In the genomic region with DNA sequence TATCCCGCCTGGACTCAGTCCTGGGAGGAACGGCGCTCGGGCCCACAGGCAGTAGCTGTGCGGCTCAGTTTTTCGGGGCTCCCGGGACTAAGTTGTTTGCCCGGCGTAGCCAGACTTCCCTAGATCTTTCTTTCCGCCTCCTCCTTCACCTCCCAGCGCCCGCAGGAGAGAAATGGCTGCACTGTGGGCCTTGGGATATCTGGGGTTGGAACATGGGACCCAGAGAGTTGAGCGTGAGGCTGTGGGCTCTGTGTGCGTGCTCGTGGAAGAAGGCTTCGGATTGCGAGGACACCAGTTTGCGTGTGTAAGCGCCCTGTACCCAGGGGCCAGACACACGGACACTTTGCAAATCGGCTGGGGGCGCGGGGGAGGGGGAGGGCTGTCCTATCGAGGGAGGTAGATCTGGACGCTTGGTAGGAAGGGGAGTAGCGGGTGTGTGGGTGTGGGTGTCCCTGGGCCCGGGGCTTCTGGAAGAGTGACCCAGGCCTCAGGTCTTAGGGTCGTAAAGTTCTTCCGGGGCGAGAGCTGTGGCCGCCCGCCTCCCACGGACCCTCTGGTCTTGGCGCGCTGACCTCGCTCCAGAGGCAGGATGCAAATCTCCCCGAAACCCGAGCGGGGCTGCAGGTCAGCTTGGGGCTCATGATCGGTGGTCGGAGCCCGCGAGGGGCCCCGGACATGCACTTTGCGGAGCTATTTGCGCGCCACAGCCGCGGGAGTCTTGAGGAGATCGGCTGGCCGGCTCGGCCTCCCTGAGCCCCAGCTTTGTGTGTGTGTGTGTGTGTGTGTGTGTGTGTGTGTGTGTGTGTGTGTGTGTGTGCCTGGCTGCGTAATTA, we compare ENCODE assay signal across 7 mouse cellular contexts. TPM values are rescaled to one million over a fixed set of nuclear protein-coding genes. Genes with fewer than 3 reads are reported as not detected.
DNase-seq lines count a peak whose midpoint lies in the region; ATAC-seq lines count a peak whose summit lies in the region.

No protein-coding gene starts in this region.

- H3K4me2 ChIP-seq in forebrain, embryonic 13.5 days, result peak overlapping the region; percentile 93
- peak overlapping the region; percentile 56 for H3K4me2 ChIP-seq in limb, embryonic 15.5 days
- H3K4me2 ChIP-seq in stomach, embryonic 16.5 days (ENCODE audit: low read depth, low read length), result peak overlapping the region; percentile 36

- ATAC-seq in megakaryocyte, adult 5-6 weeks (ENCODE audit: poor library complexity, severe bottlenecking), result no peak
- ATAC-seq in forebrain, embryonic 13.5 days, result peak; percentile 22; the same call in 1 of the 2 replicates
- no peak for ATAC-seq in limb, embryonic 15.5 days (ENCODE audit: insufficient number of reproducible peaks, low FRiP score, low TSS enrichment, low read depth)
- no peak for ATAC-seq in stomach, embryonic 16.5 days (ENCODE audit: insufficient read depth, low FRiP score)

- H3K9ac ChIP-seq in forebrain, embryonic 13.5 days, result peak overlapping the region; percentile 100
- H3K9ac ChIP-seq in limb, embryonic 15.5 days, result no peak overlapping the region
- no peak overlapping the region for H3K9ac ChIP-seq in stomach, embryonic 16.5 days (ENCODE audit: low read length)

- WGBS in forebrain, embryonic 13.5 days, result under 1% methylated on average over 53 of the region's 53 CpGs
- WGBS in limb, embryonic 15.5 days, result 3% methylated on average over 52 of the region's 53 CpGs
- 4% methylated on average over 53 of the region's 53 CpGs for WGBS in stomach, embryonic 16.5 days

- peak overlapping the region; percentile 73 for H3K4me3 ChIP-seq in megakaryocyte, embryonic 14.5 days (replicated peaks)
- peak overlapping the region; percentile 91 for H3K4me3 ChIP-seq in forebrain, embryonic 13.5 days
- H3K4me3 ChIP-seq in limb, embryonic 15.5 days, result peak overlapping the region; percentile 58
- peak overlapping the region; percentile 14 for H3K4me3 ChIP-seq in stomach, embryonic 16.5 days (replicated peaks; ENCODE audit: low read length)

- H3K36me3 ChIP-seq in megakaryocyte, embryonic 14.5 days (replicated peaks; ENCODE audit: low read length), result no peaks in the 10 kb centered on the region
- peaks cover 54% of the 10 kb centered on the region for H3K36me3 ChIP-seq in forebrain, embryonic 13.5 days (ENCODE audit: poor library complexity, severe bottlenecking)
- no peaks in the 10 kb centered on the region for H3K36me3 ChIP-seq in limb, embryonic 15.5 days
- H3K36me3 ChIP-seq in stomach, embryonic 16.5 days (ENCODE audit: control insufficient read depth, insufficient read depth, low read length), result no peaks in the 10 kb centered on the region

- DNase-seq in cerebellum, adult 18-20 months, result no peak
- DNase-seq in layer of hippocampus, postnatal 14 days (ENCODE audit: low spot score in 2 of 2), result no peak

- H3K27me3 ChIP-seq in megakaryocyte, embryonic 14.5 days (replicated peaks), result peaks cover 100% of the 10 kb centered on the region
- peaks cover 28% of the 10 kb centered on the region for H3K27me3 ChIP-seq in forebrain, embryonic 13.5 days
- peaks cover 90% of the 10 kb centered on the region for H3K27me3 ChIP-seq in limb, embryonic 15.5 days
- H3K27me3 ChIP-seq in stomach, embryonic 16.5 days (ENCODE audit: control insufficient read depth, insufficient read depth, low read length), result peaks cover 91% of the 10 kb centered on the region

- H3K27ac ChIP-seq in forebrain, embryonic 13.5 days, result peak overlapping the region; percentile 99
- H3K27ac ChIP-seq in limb, embryonic 15.5 days, result no peak overlapping the region
- no peak overlapping the region for H3K27ac ChIP-seq in stomach, embryonic 16.5 days (ENCODE audit: low read length)

- no peaks in the 10 kb centered on the region for H3K9me3 ChIP-seq in megakaryocyte, embryonic 14.5 days
- H3K9me3 ChIP-seq in forebrain, embryonic 13.5 days (replicated peaks), result no peaks in the 10 kb centered on the region
- H3K9me3 ChIP-seq in limb, embryonic 15.5 days, result no peaks in the 10 kb centered on the region
- no peaks in the 10 kb centered on the region for H3K9me3 ChIP-seq in stomach, embryonic 16.5 days (replicated peaks; ENCODE audit: control insufficient read depth, low read length)

- peaks cover 48% of the 10 kb centered on the region for H3K4me1 ChIP-seq in megakaryocyte, embryonic 14.5 days
- H3K4me1 ChIP-seq in forebrain, embryonic 13.5 days, result peaks cover 86% of the 10 kb centered on the region
- H3K4me1 ChIP-seq in limb, embryonic 15.5 days, result peaks cover 51% of the 10 kb centered on the region
- H3K4me1 ChIP-seq in stomach, embryonic 16.5 days (ENCODE audit: control insufficient read depth, insufficient read depth, low read length), result peaks cover 9% of the 10 kb centered on the region

RNA-seq across cellular contexts. Expression of gene Lhx2, which starts 17.6 kb away (rescaled TPM):
- polyA plus RNA-seq in megakaryocyte, embryonic 14.5 days (2012; ENCODE audit: insufficient read depth, low replicate concordance), result 0.03 TPM in 1 of 2 replicates, not detected in the other
- 0.18 and 1.0 TPM in 2 replicates for total RNA-seq in megakaryocyte, adult 5-6 weeks (2015)
- not detected in 2 replicates for total RNA-seq in megakaryocyte, adult 5-6 weeks (2017)
- 153 and 167 TPM in 2 replicates for polyA plus RNA-seq in forebrain, embryonic 13.5 days (2015; fragmentation: Nextera tagmentation; extraction: Ambion mirVana)
- 5.1 and 8.5 TPM in 2 replicates for polyA plus RNA-seq in limb, embryonic 15.5 days (2015; fragmentation: Nextera tagmentation; extraction: Ambion mirVana)
- 0.14 TPM in 1 of 2 replicates, not detected in the other for polyA plus RNA-seq in stomach, embryonic 16.5 days (2015; fragmentation: Nextera tagmentation; extraction: Ambion mirVana)
- 100 to 1,000 TPM in 1 of 2 experiments, 10 to 100 TPM in 1; 96.7 to 100 TPM for total RNA-seq in layer of hippocampus, postnatal 14 days (2021)

Comparison
In these comparisons a context has a peak if more than half of its experiments do, and no peak if none do; other contexts are left out.
1. H3K4me3 ChIP-seq: peak in every context shown above with its lines; median percentile 91 in forebrain, embryonic 13.5 days; 73 in megakaryocyte, embryonic 14.5 days; 58 in limb, embryonic 15.5 days; 14 in stomach, embryonic 16.5 days.
2. H3K4me2 ChIP-seq: peak in every context shown above with its lines; median percentile 93 in forebrain, embryonic 13.5 days; 56 in limb, embryonic 15.5 days; 36 in stomach, embryonic 16.5 days.
3. RNA of gene Lhx2, which starts 17.6 kb away (polyA plus RNA-seq): 153 to 167 TPM in forebrain, embryonic 13.5 days; 5.1 to 8.5 TPM in limb, embryonic 15.5 days, 0.14 TPM in stomach, embryonic 16.5 days and 0.03 TPM in megakaryocyte, embryonic 14.5 days; every median in the first group is over 10 times any median in the second.